Mouse (Mus musculus) gastrocnemius, adult 18-20 months (tissue): ENCODE data around the gene Timm17b. TPM values are rescaled to one million over a fixed set of nuclear protein-coding genes. Genes with fewer than 3 reads are reported as not detected.

ENCODE experiments used
- DNase-seq: peaks from one replicate; pipeline ENCODE4 v3.0.0; 2021; ENCODE audit warnings: low spot score
- total RNA-seq, 2 experiments: library from RNA; stranded (reverse); gene quantifications; 2 replicates each; pipeline ENCODE4 v1.2.3; 2021

The Timm17b gene
- total RNA-seq, 2 experiments from 2014 or later = 42.7 to 47.6 TPM

GRCm38 (mm10) chrX:7919601-7920383, 20.6 kb downstream of the Timm17b start, which contains the start of gene Pcsk1n:
Gene Pcsk1n (plus strand): TSS chrX:7919822.
- no peak for DNase-seq

GRCm38 (mm10) chrX:7922032-7922431, 22.9 kb downstream of the Timm17b start:
- DNase-seq = no peak

GRCm38 (mm10) chrX:7926266-7926665, 27.1 kb downstream of the Timm17b start:
- no peak for DNase-seq

DNA sequence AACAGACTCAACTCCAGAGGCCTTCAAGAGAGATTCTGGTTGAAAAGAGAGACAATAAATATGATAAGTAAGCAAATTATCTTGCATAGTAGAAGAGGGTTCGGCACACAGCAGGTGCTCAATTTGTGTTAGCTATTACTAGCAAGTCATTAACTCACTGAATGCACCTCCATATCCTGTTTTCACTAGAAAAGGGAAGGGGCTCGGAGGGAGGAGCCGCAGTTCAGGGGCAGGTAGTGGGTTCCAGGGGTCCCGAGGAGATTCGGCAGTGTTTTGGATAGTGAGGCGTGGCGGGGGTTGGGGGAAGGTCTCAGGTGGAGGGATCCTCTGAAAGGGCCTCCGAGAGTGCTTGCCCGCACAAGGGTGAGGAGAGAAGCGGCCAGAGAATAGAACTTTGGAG, 28.0 kb downstream of the Timm17b start:
- DNase-seq = no peak

DNA sequence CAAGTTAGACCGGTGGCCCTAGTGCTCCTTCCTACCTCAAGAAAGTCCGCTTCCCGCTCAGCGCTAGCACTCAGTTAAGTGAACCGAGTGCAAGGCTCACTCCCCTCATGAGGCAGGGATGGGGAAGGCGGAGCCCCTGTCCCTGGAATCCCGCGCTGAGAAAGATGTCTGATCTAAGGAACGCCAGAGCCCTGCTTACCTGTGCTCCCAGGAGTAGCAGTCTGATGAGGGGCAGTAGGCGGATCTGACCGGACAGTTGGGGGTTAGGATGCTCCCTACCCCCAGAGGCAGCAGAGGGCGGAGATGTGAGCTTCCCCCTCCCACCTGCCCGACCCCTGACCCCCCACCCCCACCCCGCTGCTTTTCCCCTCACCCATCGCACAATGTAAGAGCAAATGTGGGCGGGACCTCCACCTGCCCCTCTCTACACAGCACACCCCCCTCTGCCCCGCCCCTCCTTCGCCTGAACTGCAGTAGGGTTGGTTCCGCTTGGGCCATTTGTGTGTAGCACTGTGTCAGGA, 29.2 kb downstream of the Timm17b start, which contains the start of gene Eras:
Eras (minus strand) TSS at position 338 of the 521 bp plus-strand sequence.
- no peak for DNase-seq

GRCm38 (mm10) chrX:7936874-7937273, 37.7 kb downstream of the Timm17b start:
- DNase-seq = no peak

DNA sequence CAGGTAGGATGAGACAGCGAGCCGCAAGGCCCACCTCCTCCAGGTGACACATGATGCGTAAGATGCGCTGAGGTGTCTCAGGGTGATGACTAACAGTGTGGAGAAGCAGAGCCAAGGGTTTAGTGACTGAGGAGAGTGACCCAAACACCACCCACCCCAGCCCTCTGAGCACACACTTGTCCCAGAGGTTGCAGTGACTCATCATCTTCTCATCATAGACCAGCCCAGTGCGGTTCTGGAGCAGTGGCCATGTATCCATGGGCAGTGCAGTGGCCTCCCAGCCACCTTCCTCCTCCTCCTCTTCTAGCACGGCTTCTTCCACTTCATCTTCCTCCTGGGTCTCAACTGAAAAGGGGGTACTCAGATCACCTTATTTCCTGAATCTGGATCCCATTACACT, 38.5 kb downstream of the Timm17b start:
- DNase-seq = no peak

GRCm38 (mm10) chrX:7945618-7946017, 46.5 kb downstream of the Timm17b start:
- no peak for DNase-seq

DNA sequence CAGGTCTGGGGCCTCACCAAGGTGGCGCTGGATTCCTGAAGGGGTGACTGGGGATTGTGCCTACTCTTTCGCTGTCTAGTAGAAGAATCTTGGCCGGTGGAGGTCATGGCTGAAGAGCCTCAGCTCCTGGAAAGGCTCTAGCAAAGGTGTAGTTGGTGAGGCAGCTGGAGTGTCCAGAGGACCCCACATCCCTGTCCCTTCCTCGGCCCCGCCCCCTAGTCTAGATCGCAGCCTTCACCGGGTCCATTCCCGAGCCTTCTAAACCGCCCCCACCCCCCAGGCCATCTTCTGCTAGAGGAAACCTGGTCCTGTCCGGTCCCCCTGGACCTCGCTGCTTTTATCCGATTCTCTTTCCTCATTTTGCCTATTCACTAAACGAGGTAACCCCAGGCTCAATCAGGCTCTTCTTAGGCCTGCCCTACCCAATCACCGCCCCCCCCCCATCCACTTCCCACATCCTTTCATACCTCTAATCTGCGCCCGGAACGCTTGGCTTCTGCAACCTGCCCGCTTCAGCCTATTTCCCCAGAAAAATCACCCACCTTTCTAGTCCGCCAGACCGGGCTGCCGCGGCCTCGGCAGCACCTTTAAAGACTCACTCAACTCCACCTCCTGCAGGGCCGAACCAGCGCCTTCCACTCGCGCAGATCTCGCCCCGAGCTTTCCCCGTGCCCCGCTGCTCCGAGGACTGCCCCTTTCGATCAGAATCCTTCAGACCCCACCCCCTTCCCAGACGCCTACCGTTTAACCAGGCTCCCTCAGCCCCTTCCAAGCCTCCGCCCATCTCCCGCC, 48.1 kb downstream of the Timm17b start, which contains the start of gene Hdac6:
Hdac6 (minus strand) TSS at position 782 of the 792 bp plus-strand sequence.
- no peak for DNase-seq

GRCm38 (mm10) chrX:7947900-7948492, 48.8 kb downstream of the Timm17b start:
- DNase-seq = peak; percentile 95

DNA sequence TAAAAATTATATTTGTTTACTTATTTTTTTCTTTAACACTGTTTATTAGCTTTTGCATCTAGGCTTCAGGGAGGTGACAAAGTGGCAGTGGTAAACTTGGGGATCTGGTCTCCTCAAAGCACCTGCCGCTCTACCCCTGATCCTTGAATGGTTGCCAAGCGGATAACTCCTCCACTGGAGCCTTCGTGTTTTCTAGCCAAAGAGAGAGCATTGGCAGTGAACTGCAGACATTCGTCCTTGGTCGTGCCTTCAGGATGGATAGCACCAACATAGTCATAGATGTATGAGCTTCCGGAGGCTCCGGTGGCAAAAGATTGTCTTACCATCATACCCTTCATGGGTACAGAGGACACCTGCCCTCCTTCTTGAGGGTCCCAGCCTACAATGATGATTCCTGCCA, 50.9 kb downstream of the Timm17b start:
- DNase-seq = no peak

Other genes starting within 250 kb of the Timm17b start
- gene Prickle3, start 242.1 kb upstream of the Timm17b start, total RNA-seq = 10 to 100 TPM; 10.8 to 26.5 TPM
- 10 to 100 TPM; 30.3 to 35.0 TPM for gene Plp2, start 228.0 kb upstream of the Timm17b start, total RNA-seq
- 10 to 100 TPM; 30.6 to 33.7 TPM for gene Magix, start 218.1 kb upstream of the Timm17b start, total RNA-seq
- gene Gpkow, start 202.2 kb upstream of the Timm17b start, total RNA-seq = 10 to 100 TPM; 14.3 to 15.0 TPM
- 10 to 100 TPM; 32.4 to 37.1 TPM for gene Wdr45, start 185.0 kb upstream of the Timm17b start, total RNA-seq
- under 1 TPM in 1 of 2 experiments, not detected in 1; 0.45 TPM for gene Gm45208, start 177.1 kb upstream of the Timm17b start, total RNA-seq
- 1 to 10 TPM; 5.0 to 5.6 TPM for gene Praf2, start 170.9 kb upstream of the Timm17b start, total RNA-seq
- gene Ccdc120, start 148.5 kb upstream of the Timm17b start, total RNA-seq = under 1 TPM; 0.34 to 0.50 TPM
- 1 to 10 TPM; 7.9 to 9.2 TPM for gene Tfe3, start 136.8 kb upstream of the Timm17b start, total RNA-seq
- 10 to 100 TPM; 16.7 to 19.5 TPM for gene Gripap1, start 109.6 kb upstream of the Timm17b start, total RNA-seq
- gene Kcnd1, start 77.1 kb upstream of the Timm17b start, total RNA-seq = under 1 TPM in 1 of 2 experiments, not detected in 1; 0.12 TPM
- gene Otud5, start 58.0 kb upstream of the Timm17b start, total RNA-seq = 10 to 100 TPM; 14.6 to 17.1 TPM
- 1 to 10 TPM; 1.5 to 1.9 TPM for gene Pim2, start 21.1 kb upstream of the Timm17b start, total RNA-seq
- gene Slc35a2, start 15.3 kb upstream of the Timm17b start, total RNA-seq = 1 to 10 TPM; 7.7 to 9.5 TPM
- gene Pqbp1, start 88 bp upstream of the Timm17b start, total RNA-seq = 10 to 100 TPM; 22.3 to 23.5 TPM
- not detected for gene Gm10491, start 8.5 kb downstream of the Timm17b start, total RNA-seq
- gene Gm10490, start 10.2 kb downstream of the Timm17b start, total RNA-seq = not detected
- not detected for gene Pcsk1n, start 20.5 kb downstream of the Timm17b start, total RNA-seq
- not detected for gene Eras, start 29.2 kb downstream of the Timm17b start, total RNA-seq
- 1 to 10 TPM; 3.6 to 5.0 TPM for gene Hdac6, start 48.5 kb downstream of the Timm17b start, total RNA-seq
- gene Gata1, start 78.7 kb downstream of the Timm17b start, total RNA-seq = not detected
- not detected for gene Glod5, start 119.1 kb downstream of the Timm17b start, total RNA-seq
- gene Suv39h1, start 175.4 kb downstream of the Timm17b start, total RNA-seq = 1 to 10 TPM; 4.5 TPM
- under 1 TPM; 0.21 to 0.52 TPM for gene Was, start 191.1 kb downstream of the Timm17b start, total RNA-seq
- 10 to 100 TPM in 1 of 2 experiments, 1 to 10 TPM in 1; 8.7 to 10.1 TPM for gene Wdr13, start 233.5 kb downstream of the Timm17b start, total RNA-seq
- gene Rbm3, start 246.5 kb downstream of the Timm17b start, total RNA-seq = 10 to 100 TPM; 48.0 to 90.4 TPM